Comparison of ENCODE assay signal across 7 mouse cellular contexts in genomic region chr7:126862147-126862784, GRCm38 (mm10). TPM values are rescaled to one million over a fixed set of nuclear protein-coding genes. Genes with fewer than 3 reads are reported as not detected.
DNase-seq lines count a peak whose midpoint lies in the region; ATAC-seq lines count a peak whose summit lies in the region.

TSS of gene Ino80e (minus strand) at chr7:126862377.

- peak within 1 kb of the TSS; percentile 76 for H3K9ac ChIP-seq in intestine, embryonic 16.5 days (ENCODE audit: low read depth, low read length)
- H3K9ac ChIP-seq in midbrain, embryonic 11.5 days (ENCODE audit: low read length), result peak within 1 kb of the TSS; percentile 81

- no peaks in the 10 kb centered on the region for H3K9me3 ChIP-seq in intestine, embryonic 16.5 days (ENCODE audit: control insufficient read depth, low read length)
- no peaks in the 10 kb centered on the region for H3K9me3 ChIP-seq in midbrain, embryonic 11.5 days (ENCODE audit: control insufficient read depth, low read length)

- peak within 1 kb of the TSS; percentile 65 for H3K4me3 ChIP-seq in intestine, embryonic 16.5 days (ENCODE audit: low read length)
- H3K4me3 ChIP-seq in midbrain, embryonic 11.5 days (ENCODE audit: low read depth, low read length), result peak within 1 kb of the TSS; percentile 57

- H3K27me3 ChIP-seq in intestine, embryonic 16.5 days (replicated peaks; ENCODE audit: control insufficient read depth, insufficient read depth, low read length), result no peaks in the 10 kb centered on the region
- no peaks in the 10 kb centered on the region for H3K27me3 ChIP-seq in midbrain, embryonic 11.5 days (ENCODE audit: control insufficient read depth, insufficient read depth, low read length)

- DNase-seq in adrenal gland, adult 2 months, result peak; percentile 94
- DNase-seq in embryo, embryonic 11.5 days (ENCODE audit: low read depth, low spot score), result peak; percentile 94
- peak; percentile 92 to 96 for DNase-seq in gastrocnemius, postnatal 4 days (ENCODE audit: low spot score in 2 of 2)
- peak; percentile 94 to 95 for DNase-seq in left cerebral cortex, postnatal 36 days (ENCODE audit: low spot score in 2 of 2)
- DNase-seq in midbrain, embryonic 11.5 days (ENCODE audit: low spot score, missing footprints), result peak; percentile 100
- DNase-seq in skeletal muscle tissue, adult 2 months (ENCODE audit: low read depth, low spot score), result peak; percentile 90

- WGBS in intestine, embryonic 16.5 days, result under 1% methylated on average over 41 of the region's 41 CpGs
- WGBS in midbrain, embryonic 11.5 days, result under 1% methylated on average over 41 of the region's 41 CpGs

- H3K27ac ChIP-seq in intestine, embryonic 16.5 days (ENCODE audit: low read length), result peak within 1 kb of the TSS; percentile 71
- peak within 1 kb of the TSS; percentile 77 for H3K27ac ChIP-seq in midbrain, embryonic 11.5 days (ENCODE audit: low read depth, low read length)

- peaks cover 4% of the 10 kb centered on the region for H3K36me3 ChIP-seq in intestine, embryonic 16.5 days (ENCODE audit: control insufficient read depth, insufficient read depth, low read length)
- peaks cover 25% of the 10 kb centered on the region for H3K36me3 ChIP-seq in midbrain, embryonic 11.5 days (ENCODE audit: control insufficient read depth, insufficient read depth, low read length)

- intact Hi-C loops in left cerebral cortex, postnatal 36 days (cut with DNase I), result loop anchor here (1.0 to 2.0 kb wide), 2 partner anchors 21 to 30 kb away; no protein-coding TSS in a partner anchor

- ATAC-seq in intestine, embryonic 16.5 days, result peak; percentile 75
- peak; percentile 69 for ATAC-seq in midbrain, embryonic 11.5 days (ENCODE audit: low FRiP score)

- peaks cover 30% of the 10 kb centered on the region for H3K4me1 ChIP-seq in intestine, embryonic 16.5 days (ENCODE audit: control insufficient read depth, insufficient read depth, low read length)
- peaks cover 26% of the 10 kb centered on the region for H3K4me1 ChIP-seq in midbrain, embryonic 11.5 days (ENCODE audit: control insufficient read depth, insufficient read depth, low read length)

- H3K4me2 ChIP-seq in intestine, embryonic 16.5 days (ENCODE audit: low read depth, low read length), result peak within 1 kb of the TSS; percentile 78
- H3K4me2 ChIP-seq in midbrain, embryonic 11.5 days, result peak within 1 kb of the TSS; percentile 66

RNA-seq across cellular contexts. Expression of gene Ino80e, which starts in this region (rescaled TPM):
- 10 to 100 TPM; 42.5 to 44.5 TPM for total RNA-seq in adrenal gland, adult 2 months (2021)
- 73.8 and 75.0 TPM in 2 replicates for polyA plus RNA-seq in adrenal gland, adult 2 months (2012; rRNA removed)
- 10 to 100 TPM; 35.9 to 38.7 TPM for total RNA-seq in gastrocnemius, postnatal 4 days (2021)
- polyA plus RNA-seq in intestine, embryonic 16.5 days (2015; fragmentation: Nextera tagmentation; extraction: Ambion mirVana), result 62.3 and 64.0 TPM in 2 replicates
- 10 to 100 TPM; 47.8 to 49.4 TPM for total RNA-seq in left cerebral cortex, postnatal 36 days (2021)
- 92.6 and 99.7 TPM in 2 replicates for polyA plus RNA-seq in midbrain, embryonic 11.5 days (2014; fragmentation: Nextera tagmentation; extraction: Ambion mirVana)

Comparison
In these comparisons a context has a peak if more than half of its experiments do, and no peak if none do; other contexts are left out.
1. Peak in every context shown above with its lines: DNase-seq, ATAC-seq, H3K4me3 ChIP-seq and H3K27ac ChIP-seq.